Mouse (Mus musculus): Measurements from ENCODE around the gene Klhl22.
A peak's percentile ranks its signal among the peaks of the same experiment; 100 is the strongest.

Klhl22 gene

DNA sequence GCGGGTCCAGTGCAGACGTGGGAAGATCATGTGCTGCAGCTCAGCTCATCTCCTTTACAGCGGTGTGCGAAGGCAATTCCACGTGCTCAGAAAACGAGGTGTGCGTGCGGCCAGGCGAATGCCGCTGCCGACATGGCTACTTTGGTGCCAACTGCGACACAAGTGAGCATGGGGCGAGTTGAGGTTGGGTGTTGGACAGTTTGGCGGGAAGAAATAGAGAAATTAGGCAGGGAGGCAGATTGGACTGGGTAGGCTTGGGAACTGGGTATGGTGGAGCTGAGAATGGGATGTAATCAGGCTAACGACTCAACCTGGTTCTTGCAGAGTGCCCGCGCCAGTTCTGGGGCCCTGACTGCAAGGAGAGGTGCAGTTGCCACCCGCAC lies 43.0 kb downstream of the Klhl22 start:
- no peak for DNase-seq (ENCODE audit: low read depth, low spot score)

DNA sequence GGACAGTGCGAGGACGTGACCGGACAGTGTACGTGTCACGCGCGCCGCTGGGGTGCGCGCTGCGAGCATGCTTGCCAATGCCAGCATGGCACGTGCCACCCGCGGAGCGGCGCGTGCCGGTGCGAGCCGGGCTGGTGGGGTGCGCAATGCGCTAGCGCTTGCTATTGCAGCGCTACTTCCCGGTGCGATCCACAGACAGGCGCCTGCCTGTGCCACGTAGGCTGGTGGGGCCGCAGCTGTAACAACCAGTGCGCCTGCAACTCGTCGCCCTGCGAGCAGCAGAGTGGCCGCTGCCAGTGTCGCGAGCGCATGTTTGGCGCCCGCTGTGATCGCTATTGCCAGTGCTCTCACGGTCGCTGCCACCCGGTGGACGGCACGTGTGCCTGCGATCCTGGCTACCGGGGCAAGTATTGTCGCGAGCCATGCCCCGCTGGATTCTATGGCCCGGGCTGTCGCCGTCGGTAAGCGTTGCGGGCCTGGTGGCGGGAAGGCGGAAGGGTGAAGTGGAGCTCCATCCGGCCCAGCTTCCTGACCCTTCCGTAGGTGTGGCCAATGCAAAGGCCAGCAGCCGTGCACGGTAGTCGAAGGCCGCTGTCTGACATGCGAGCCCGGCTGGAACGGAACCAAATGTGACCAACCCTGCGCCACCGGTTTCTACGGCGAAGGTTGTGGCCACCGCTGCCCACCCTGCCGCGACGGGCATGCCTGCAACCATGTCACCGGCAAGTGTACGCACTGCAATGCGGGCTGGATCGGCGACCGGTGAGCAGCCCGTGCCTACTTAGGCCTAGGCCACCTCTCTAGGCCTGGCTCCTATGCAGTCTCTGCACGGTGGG lies 43.6 kb downstream of the Klhl22 start:
- no peak for DNase-seq (ENCODE audit: low read depth, low spot score)

DNA sequence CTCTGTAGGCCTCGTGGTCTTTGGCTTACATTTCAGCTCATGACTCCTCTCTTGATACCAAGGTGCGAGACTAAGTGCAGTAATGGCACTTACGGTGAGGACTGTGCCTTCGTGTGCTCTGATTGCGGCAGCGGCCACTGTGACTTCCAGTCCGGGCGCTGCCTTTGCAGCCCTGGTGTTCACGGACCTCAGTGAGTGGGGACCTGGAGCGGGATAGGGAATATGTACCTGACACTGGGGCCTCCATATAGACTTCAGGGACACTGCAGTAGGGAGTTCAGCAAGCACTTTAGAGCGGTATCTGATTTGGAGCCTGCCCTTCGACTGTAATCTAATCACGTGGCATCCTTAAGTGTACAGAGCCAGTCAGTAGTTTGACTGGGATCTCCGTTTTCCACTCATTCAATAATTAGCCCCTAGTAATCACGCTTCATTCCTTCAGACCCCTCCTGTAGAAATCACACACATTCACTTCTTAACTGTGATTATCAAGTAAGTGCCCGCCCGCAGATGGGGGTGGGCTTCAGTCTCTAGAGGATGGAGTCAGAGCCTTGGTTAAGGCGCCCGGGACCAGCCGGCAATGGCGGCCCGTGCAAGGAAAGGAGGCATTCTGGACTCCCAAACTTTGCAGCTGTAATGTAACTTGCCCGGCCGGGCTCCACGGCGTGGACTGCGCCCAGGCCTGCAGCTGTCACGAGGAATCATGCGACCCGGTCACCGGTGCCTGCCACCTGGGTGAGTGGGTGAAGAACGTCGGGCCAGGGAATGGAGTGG lies 44.4 kb downstream of the Klhl22 start:
- no peak for DNase-seq (ENCODE audit: low read depth, low spot score)

DNA sequence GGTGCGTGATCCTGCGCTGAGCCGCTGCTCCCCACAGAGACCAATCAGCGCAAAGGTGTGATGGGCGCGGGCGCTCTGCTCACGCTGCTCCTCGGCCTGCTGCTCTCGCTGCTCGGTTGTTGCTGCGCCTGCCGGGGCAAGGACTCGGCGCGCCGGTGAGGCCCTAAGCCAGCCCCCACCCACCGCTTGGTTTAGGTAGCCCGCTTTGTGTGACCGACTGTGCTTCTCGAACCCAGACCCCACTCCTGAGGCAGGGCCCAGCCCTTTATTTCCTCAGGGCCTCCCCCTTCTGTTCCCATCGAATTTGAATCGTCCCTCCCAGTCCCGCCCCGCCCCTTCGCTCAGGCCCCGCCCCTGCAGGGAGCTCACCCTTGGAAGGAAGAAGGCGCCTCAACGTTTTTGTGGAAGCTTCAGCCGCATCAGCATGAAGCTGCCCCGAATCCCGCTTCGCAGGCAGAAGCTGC lies 45.1 kb downstream of the Klhl22 start:
- DNase-seq (ENCODE audit: low read depth, low spot score), result peak; percentile 60

DNA sequence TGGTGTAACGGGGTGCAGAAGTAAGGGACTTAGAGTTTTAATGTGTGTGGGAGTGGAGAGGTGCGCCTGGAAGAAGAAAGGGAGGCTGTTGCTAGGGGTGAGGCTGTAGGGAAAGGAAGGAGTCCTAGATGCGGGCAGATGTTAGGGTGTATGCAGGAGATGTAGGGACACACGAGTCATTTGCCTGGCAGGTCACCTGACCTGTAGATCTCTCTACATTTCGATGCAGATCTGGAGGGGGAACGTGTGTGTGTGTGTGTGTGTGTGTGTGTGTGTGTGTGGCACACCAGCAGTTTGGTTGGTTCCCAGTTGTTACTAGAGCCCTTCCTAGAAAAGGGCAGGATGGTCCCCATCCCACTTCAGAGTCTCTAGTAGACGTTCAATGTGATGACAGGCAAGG lies 45.6 kb downstream of the Klhl22 start:
- DNase-seq (ENCODE audit: low read depth, low spot score), result no peak

DNA sequence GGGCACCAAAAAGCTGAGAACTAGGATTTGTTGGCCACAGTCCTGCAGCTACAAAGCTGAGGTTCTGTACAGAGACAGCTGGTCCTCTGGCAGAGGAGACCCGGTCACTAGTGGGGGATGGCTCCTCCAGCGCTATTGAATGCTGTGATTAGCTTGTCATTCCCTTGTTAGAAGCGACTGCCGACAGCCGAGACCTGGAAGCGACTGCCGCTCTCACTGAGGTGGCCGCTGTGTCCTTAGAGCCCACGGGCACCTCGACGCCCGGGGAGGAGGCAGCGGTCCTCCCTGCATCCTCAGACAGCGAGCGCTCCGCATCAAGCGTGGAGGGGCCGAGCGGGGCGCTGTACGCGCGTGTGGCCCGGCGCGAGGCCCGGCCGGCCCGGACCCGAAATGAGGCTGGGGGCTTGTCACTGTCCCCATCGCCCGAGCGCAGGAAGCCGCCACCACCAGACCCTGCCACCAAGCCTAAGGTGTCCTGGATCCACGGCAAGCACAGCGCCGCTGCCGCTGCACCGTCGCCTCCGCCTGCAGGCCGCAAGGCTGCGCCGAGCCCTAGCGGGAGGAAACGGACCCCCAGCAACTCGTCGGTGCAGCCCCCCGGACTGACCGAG lies 47.3 kb downstream of the Klhl22 start:
- no peak for DNase-seq (ENCODE audit: low read depth, low spot score)

DNA sequence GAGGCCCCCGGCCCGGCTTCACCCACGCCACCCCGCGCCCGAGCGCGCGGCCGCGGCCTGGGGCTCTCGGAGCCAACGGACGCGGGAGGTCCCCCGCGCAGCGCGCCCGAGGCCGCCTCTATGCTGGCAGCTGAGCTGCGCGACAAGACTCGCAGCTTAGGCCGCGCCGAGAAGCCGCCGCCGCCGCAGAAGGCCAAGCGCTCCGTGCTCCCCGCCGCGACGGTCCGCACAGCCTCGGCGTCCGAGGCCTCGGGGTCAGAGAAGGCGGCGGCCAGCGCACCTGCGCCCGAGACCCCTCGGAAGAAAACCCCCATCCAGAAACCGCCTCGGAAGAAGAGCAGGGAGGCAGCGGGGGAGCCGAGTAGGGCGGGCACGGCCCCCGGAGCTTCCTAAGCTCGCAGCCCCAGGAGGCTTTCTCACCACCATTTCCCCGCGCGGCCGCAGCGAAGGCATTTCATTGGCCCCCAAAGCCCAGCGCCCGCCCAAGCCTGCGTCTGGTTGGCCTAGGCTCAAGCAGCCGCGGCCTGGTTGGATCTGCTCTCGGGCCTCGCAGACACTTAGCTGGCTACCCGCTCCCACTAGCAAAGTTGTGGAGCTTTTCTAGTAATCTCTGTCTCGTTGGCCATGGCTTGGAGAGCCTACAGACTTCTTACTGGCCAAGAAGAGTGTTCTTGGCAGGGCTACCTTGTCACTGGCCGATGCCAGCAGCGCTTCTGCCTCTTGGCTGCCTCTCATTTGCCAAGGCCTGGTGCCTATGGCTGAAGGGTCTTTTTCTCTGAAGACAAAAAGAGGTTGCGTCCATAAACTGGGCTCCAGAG lies 48.0 kb downstream of the Klhl22 start:
- peak; percentile 90 for DNase-seq (ENCODE audit: low read depth, low spot score)

DNA sequence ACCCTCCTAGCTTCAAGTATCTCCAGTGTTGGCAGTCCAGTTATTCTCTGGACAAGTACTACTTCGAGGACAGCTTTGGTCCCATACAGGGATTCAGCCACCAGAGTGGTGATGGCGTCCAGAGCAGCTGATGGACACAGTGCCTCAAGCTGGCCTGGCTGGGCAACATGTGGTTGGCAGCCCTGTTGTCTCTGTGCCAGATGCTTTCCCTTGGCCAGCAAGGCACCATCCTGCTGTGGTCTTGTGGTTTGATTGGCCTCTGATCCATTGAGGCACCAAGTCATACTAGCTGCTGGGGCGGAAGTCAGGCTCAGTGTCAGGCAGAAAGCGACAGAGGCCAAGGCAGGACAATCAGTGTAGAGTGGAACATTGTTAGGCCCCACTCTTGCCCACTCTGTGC lies 49.7 kb downstream of the Klhl22 start:
- no peak for DNase-seq (ENCODE audit: low read depth, low spot score)

DNA sequence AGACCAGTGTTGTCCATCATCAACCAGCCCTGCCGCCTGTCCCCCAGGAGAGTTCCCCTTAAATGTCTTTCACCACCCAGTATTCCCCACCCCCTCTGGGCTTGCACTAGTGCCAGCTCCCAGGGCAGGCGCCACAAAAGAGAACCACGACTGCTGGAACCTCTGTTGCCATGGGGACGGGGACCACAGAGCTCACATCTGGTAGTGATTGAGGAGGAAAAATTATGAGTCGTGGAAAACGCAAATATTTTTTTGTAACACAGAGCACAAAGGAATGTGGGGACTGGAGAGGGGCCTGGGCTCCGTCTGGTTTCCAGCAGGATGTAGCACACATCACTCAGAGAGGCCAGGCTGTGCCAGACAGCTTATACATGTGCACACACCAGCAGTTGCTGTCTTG lies 50.3 kb downstream of the Klhl22 start:
- DNase-seq (ENCODE audit: low read depth, low spot score), result no peak

DNA sequence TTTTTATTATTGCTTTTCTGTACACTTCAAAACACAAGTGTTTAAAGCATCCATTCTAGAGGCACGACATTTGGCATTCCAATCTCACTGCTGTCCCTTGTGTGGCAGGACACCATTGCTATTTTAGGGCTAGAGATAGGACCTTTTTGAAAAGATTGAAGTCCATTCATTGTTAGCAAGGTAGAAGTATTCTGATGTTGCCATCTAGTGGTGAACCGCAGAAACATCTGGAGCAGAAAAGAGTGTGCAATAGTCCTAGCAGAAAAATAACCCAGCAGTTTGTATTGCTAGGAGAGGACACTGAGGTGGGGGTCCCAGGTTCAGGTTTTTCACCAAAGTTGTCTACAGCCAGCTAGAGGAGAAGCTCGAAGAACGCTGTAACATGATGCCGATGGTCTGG lies 52.7 kb downstream of the Klhl22 start:
- peak; percentile 48 for DNase-seq (ENCODE audit: low read depth, low spot score)

DNA sequence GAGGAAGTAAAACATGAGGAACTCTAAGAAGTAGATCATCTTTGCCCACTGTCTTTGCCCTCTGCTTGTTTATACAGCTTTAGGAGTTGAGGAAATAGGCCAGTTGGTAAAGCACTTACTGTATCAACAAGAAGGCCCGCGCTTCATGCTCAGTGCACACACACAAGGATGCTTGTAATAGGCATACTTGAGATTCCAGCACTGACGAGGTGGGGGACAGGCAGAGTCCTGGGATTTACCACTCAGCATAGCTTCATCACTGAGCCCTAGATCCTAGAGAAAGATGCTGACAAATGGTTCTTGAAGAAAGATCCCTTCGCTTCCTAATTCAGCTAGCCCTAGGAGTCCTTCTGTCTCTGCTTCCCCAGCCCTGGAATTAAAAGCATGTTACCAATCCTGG lies 53.8 kb downstream of the Klhl22 start:
- no peak for DNase-seq (ENCODE audit: low read depth, low spot score)

DNA sequence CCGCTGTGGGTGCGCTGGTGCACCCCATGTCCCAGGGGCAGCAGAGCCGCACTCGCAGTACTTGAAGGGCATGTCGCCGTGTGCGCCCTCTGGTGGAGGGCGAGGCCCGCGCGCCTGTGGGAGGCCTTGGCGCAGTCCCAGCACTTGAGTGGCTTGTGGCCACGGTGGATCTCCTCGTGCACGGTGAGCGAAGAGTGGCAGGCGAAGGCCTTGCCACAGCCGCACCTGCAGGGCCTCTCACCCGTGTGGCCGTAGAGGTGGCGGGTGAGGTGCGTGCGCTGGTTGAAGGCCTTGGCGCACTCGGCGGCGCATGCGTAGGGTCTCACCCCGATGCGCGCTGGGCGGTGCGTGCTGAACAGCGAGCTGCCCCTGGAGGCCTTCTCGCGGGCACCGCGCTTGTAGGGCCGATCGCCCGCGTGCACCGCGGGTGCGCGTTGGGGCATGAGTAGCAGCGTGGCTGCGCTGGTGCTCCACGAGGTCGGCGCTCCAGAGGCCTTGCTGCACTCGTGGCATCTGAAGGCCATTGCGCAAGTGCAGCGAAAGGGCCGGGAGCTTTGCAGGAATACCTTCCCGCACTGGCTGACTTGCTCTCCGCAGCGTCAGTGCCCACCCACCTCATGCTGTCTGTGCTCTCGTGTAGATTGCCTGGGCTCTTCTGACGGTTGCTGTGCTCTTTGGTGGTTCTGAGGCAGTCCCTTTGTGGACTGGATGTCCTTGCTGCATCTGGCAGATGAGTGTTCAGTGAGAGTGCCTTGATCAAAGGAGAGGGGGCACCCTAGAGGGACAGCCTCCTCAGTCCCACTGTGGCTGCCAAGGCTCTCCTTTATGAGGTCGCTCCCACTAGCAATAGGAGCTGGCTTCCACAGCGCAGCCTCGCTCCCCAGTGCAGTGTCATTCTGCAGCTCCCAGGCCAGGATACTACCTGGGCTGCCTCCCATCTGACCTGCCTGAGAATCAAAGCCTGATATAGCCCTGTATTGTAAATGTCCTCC lies 56.3 kb downstream of the Klhl22 start:
- DNase-seq (ENCODE audit: low read depth, low spot score), result peak; percentile 87

DNA sequence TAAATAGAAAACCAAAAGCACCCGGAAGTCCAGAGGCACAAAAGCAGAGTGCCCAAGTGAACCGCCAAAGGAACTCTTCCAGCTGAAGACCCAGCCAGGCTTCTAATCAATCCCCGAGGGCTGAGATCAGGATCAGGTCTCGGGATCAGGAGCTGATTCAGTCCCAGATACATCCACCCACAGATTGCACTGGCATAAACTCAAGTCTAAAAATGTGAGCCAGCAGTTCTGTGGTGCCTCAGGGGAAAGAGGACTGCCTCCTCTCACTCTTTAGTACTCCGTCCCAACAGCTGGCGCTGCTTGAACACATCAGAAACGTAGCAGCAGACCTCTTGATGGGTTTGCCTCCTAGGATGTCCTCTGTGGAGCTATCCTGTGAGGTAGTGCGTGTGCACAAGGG lies 57.1 kb downstream of the Klhl22 start:
- no peak for DNase-seq (ENCODE audit: low read depth, low spot score)

DNA sequence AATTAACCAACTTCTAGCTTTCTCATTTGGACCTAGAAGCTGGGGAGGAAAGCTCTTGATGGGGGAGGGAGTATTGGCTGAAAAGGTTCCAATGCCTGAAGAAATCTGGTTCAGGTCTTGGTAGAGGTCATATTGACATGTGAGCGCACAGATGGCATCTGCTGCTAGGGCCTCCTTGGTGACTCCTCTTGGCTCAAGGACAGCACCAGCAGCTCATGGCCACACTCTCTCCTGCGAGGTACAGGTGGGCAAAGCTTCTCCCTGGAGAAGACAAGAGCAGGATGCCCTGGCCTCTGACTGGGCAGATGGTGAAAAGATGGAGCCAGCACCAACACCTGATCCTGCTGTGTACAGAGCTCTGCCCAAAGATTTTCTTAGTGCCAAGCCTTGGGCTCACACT lies 67.1 kb downstream of the Klhl22 start:
- DNase-seq (ENCODE audit: low read depth, low spot score), result no peak

DNA sequence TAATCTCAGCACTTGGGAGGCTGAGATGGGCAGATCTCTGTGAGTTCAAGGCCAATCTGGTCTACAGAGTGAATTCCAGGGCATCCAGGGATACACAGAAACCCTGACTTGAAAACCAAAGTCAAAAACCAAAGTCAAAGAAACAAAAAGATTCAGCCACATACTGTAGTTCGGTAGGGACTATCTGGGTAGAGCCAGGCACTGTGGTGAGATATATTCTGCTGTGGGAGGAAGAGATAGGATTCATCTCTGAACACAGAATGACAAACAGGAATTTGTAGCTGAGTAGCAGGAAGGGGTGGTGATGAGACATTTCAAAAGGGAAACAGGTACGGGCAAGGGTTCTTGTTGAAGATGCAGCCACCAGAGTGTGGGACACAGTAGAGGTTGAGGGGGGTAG lies 68.8 kb downstream of the Klhl22 start:
- DNase-seq (ENCODE audit: low read depth, low spot score), result no peak

DNA sequence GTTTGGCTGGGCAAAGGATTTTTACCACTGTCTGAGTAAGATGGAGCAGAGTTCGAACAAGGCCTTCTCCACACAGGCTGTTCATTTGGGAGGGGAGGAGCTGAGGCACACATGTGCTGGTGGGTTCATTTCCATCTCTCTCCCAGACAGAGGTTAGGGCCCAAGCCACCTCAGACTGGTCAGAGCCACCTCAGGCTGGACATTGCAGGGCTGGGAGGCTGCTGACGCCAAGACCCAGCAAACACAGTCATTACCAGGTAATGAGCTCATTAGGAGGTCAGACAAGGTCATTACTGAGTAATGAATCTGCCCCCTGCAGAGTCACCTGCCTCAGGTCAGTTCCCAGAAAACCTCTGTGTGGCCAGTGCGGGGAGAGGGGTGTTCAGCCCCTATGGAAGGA lies 69.4 kb downstream of the Klhl22 start:
- no peak for DNase-seq (ENCODE audit: low read depth, low spot score)

DNA sequence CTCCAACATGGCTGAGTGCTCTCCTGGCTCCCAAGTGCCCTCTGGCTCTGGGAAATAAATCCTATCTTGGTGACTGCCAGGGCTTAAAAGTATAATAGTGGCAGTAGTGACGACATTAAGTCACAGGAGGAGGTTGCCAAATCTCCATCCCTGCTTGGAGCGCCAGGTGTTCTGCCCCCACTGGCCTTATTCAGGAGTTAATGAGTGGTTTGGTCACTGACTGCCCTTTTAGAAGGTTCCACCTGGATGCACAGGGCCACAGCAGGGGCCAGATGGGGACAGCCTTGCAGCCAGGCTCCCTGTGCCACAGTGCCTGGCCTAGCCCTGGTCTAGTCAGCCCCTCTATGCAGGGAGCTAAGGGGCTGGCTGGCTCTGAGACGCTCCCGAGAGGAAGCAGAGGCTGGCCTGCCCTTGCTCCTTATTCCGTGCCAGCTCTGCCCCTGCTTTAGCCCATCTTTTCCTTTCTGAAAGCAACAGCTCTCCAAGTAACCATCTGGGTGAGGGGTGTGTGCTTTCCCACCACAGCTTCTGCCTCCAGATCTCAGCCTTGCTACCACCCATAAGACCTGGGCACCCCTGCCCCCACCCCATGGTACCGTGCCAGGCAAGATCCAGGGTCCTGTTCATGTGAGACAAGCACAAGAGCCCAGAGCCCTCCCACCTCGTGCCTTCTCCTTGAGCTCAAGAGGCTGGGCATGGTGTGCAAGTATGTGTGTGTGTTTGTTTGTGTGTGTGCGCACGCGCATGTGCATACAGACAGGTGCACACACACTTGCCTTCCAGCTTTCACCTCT lies 71.2 kb downstream of the Klhl22 start:
- DNase-seq (ENCODE audit: low read depth, low spot score), result no peak

DNA sequence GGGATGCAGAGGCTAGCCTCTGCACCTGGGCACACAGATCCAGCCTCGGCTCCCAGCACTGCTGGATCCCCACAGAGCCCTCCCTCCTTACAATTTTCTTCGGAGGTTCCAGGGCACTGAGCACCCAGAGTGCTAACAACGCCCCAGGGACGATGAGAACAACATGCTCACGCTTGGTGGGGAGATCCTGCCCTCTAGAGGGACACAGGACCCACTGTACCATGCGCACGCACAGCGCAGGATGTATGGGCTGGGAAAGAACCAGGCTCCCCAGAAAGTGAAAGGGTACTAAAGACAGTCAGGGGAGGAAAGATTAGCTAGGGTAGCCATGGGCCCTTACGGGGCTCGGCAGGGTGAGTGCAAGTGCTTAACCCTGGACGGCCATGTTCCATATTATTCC lies 72.4 kb downstream of the Klhl22 start:
- no peak for DNase-seq (ENCODE audit: low read depth, low spot score)

DNA sequence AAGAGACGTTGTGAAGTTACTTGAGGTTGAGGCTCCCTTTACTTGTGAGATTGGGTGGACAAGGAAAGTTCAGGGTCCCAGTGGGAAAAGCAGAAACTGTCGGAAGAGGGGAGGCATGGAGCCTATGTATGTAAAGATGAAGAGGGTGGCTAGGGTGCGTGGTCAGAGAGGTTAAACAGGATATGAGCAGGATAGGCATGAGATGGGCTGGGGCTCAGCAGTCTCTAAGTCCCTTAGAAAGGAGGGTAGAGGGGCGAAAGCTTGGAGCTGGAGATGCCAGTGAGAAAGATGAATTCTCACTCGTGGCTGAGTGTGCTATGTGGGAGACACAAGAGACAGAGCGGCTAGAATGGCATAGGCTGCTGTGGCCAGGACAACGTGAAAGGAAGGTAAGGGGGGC lies 73.4 kb downstream of the Klhl22 start, which contains the start of gene B830017H08Rik:
TSS of gene B830017H08Rik (plus strand) at position 301 of the 400 bp plus-strand sequence.
- no peak for DNase-seq (ENCODE audit: low read depth, low spot score)

DNA sequence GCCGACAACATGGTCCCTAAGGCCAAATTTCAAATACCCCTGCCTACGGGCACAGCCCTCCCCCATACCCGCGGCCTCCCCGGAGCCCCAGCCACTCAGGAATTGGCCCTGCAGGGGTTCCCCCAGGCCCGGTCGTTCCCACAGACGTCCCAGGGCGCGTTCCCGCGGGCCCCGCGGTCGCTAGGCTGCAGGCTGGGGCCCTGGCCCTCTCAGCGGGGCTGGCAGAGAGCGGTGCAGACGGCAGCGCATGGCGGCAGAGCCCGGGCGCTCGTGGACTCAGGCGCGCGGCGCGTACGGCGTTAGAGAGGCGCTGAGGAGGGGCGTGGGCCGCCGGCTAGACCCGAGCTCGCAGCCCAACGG lies 73.9 kb downstream of the Klhl22 start:
- no peak for DNase-seq (ENCODE audit: low read depth, low spot score)
